Mouse (Mus musculus) spleen, adult 18-20 months (tissue): Measurements from ENCODE around the gene Abcc9.

Experiments used
- DNase-seq, 2 experiments: peaks; one replicate each; pipeline ENCODE4 v3.0.0; 2022; ENCODE audit warnings: mixed read lengths in 2 of 2

Gene Abcc9

GRCm38 (mm10) chr6:142701652-142702637 lies at the start of gene Abcc9:
Gene Abcc9 (minus strand): TSS chr6:142702315.
- no peak for DNase-seq

GRCm38 (mm10) chr6:142751365-142751764 lies 49.2 kb upstream of the Abcc9 start:
- DNase-seq = no peak

- DNase-seq = no peak
Observed at GRCm38 (mm10) chr6:142748057-142748708, 46.1 kb upstream of the Abcc9 start.

GRCm38 (mm10) chr6:142747165-142747564 lies 45.0 kb upstream of the Abcc9 start:
- no peak for DNase-seq

- DNase-seq = no peak
Observed at GRCm38 (mm10) chr6:142746765-142747164, 44.6 kb upstream of the Abcc9 start.

GRCm38 (mm10) chr6:142745484-142745883 lies 43.4 kb upstream of the Abcc9 start:
- no peak for DNase-seq

- DNase-seq = no peak
Observed at GRCm38 (mm10) chr6:142743193-142743592, 41.1 kb upstream of the Abcc9 start.

- DNase-seq = no peak
Observed at GRCm38 (mm10) chr6:142741763-142742162, 39.6 kb upstream of the Abcc9 start.

GRCm38 (mm10) chr6:142738637-142739036 lies 36.5 kb upstream of the Abcc9 start:
- no peak for DNase-seq

GRCm38 (mm10) chr6:142738225-142738624 lies 36.1 kb upstream of the Abcc9 start:
- no peak for DNase-seq

GRCm38 (mm10) chr6:142735302-142736005 lies 33.3 kb upstream of the Abcc9 start:
- no peak for DNase-seq

GRCm38 (mm10) chr6:142732567-142733290 lies 30.6 kb upstream of the Abcc9 start:
- no peak for DNase-seq

- DNase-seq = no peak
Observed at GRCm38 (mm10) chr6:142726032-142726431, 23.9 kb upstream of the Abcc9 start.

- DNase-seq = no peak
Observed at GRCm38 (mm10) chr6:142721731-142722130, 19.6 kb upstream of the Abcc9 start.

GRCm38 (mm10) chr6:142720641-142721040 lies 18.5 kb upstream of the Abcc9 start:
- DNase-seq = no peak

- DNase-seq = no peak
Observed at GRCm38 (mm10) chr6:142718167-142718566, 16.1 kb upstream of the Abcc9 start.

GRCm38 (mm10) chr6:142717186-142717585 lies 15.1 kb upstream of the Abcc9 start:
- DNase-seq = no peak

- DNase-seq = no peak
Observed at GRCm38 (mm10) chr6:142715026-142715425, 12.9 kb upstream of the Abcc9 start.

- DNase-seq = no peak
Observed at GRCm38 (mm10) chr6:142711106-142711505, 9.0 kb upstream of the Abcc9 start.

- no peak for DNase-seq
Observed at GRCm38 (mm10) chr6:142710690-142711089, 8.6 kb upstream of the Abcc9 start.

GRCm38 (mm10) chr6:142708369-142708768 lies 6.3 kb upstream of the Abcc9 start:
- DNase-seq = no peak

GRCm38 (mm10) chr6:142706688-142707087 lies 4.6 kb upstream of the Abcc9 start:
- no peak for DNase-seq
